Mouse (Mus musculus): ENCODE data around the gene Apc2. TPM values are rescaled to one million over a fixed set of nuclear protein-coding genes. Genes with fewer than 3 reads are reported as not detected.

The Apc2 gene
- polyA plus RNA-seq (2015; fragmentation: Nextera tagmentation; extraction: Ambion mirVana) = 70.9 and 88.2 TPM in 2 replicates

DNA sequence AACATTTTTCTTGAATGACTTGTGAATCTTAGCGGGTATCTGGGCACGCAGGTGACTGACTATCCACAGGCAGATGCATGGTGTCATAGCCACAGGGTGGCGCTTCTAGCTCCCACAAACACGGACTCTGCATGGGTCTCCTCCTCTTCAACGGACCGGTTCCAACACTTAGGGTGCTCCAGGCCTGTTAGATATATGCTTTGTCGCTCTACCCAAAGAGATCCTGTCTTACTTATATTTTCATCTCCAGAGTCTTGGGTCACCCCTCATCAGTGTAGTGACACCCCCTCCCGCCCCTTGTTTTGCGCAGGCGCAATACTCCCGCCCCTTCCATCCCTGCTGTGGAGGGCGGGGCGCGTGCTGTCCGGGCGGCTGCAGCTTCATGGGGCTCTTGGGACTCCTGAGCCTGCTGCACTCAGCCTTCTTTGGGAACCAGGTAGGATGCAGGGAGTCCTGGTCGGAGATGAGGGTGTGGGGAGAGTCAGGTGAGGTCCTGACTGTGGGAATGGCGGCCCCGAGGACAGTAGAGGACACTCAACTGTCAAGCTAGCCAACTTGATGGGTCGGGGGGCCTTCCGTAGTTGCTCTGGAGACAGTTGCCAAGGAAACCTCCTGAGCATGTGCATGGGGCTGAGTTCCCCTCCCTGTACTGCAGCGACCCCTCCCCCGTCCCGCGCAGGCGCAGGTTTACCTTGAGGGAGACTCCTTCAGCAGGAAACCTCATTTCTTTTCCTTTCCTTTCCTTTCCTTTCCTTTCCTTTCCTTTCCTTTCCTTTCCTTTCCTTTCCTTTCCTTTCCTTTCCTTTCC, at the start of gene Apc2:
TSS of gene Apc2 (plus strand) at position 360 of the 808 bp plus-strand sequence.

DNA sequence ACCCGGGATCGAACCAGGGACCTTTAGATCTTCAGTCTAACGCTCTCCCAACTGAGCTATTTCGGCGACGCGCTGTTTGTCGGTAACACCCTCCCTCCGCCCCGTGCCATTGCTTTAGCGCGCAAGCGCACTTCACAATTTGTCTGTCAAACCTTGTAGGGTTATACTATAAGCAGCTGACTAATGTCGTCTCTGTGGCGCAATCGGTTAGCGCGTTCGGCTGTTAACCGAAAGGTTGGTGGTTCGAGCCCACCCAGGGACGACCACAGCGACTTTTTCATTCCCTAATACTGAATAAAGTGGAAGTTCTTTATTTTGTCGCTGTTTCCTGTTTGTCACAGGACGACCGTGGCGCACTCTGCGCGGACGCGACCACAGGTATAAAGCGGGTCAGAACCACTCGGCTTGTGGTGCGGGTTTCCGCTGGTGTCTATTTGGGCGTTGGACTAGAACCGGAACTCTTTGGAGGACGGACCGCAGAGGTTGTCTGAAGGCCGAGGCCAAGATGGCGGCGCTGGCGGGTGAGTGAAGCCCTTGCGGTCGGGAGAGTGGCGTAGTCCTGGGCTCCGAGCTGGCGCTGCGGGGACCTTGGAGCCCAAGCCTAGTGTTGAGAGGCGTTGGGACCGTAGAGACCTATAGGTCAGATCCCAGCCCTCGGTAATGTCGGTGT, 46.7 kb upstream of the Apc2 start, which contains the start of gene Ndufs7:
TSS of gene Ndufs7 (plus strand) at position 151 of the 670 bp plus-strand sequence.

DNA sequence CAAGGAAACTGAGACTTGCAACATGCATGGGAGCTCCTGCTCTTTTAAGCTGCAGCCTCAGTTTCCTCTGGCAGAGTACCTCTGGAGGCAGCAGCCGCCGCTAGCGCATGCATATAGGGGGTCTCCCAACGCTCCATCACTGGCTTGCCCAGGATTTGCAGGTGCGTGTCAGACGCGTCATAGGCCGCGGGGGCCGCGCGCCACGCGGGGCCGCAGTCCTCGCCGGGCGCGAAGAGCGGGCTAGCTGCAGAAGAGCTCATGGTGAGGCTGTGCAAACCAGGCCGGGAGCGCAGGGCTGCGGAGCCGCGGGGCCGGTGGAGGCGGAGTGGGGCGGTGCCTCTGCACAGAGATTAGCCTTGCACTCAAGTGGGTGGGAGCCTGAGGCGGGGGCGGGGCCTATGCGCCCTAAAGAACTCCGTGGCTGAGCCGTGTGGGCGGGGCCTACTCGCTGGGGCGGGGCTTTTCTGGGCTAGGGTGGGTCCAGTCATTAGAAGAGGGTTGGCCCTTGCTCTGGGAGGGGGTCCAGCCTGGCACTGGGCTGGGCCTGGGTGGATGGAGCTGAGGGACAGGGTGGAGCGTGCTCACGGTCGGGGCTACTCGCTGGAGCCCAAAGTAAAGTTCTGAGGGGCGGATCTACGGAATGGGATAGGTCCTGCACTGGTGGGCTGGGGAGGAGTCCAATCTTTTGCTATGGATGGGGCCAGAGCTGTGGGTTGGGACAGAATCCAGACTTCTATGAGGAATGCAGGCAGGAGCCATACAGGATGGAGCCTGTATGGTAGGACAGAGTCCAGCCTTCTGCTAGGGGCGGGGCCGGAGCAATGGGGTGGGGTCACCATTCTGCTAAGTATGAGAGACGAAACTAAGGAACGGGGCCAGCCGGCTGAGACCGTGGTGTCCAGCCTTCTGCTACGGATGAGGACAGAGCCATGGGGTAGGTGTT, 34.9 kb upstream of the Apc2 start, which contains the start of the genes Gamt and Dazap1:
TSS of gene Gamt (minus strand) at position 371 of the 943 bp plus-strand sequence.
TSS of gene Dazap1 (plus strand) at position 845 of the 943 bp plus-strand sequence.

DNA sequence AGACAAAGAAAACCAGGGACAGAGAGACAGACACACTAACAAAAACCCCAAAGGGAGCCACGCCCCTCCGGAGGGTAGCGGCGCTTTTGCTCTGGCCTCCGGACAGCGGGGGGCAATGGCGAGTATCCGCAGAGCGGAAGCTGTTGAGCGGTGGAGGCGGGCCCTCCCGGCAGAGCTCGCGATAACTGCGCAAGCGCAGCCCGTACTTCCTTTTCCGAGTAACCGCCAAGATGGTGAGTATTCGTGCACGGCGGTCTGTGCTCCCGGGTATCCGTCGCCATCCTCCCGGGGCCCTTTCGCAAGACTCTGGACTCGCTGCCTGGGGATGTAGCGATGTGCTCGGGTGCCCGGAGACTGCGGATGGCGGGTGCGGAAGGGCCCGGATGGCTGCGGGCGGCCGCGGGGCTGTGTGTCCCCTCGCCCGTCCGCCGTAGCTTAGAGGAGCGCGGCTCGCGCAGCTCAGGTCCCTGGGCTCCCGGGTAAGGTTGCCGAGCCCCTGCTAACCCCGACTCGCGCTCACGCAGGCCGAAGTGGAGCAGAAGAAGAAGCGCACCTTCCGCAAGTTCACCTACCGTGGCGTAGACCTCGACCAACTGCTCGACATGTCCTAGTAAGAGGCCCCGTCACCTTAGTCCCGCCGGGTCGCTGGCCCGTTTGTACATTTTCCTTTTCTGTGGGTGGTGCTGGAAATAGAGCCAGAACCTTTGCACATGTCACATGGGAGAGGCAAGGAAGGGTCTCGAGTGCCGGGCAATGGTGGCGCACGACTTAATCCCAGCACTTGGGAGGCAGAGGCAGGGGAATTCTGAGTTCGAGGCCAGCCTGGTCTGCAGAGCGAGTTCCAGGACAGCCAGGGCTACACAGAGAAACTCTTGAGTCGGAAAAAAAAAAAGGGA, 3.3 kb upstream of the Apc2 start, which contains the start of gene Rps15:
TSS of gene Rps15 (plus strand) at position 203 of the 896 bp plus-strand sequence.

DNA sequence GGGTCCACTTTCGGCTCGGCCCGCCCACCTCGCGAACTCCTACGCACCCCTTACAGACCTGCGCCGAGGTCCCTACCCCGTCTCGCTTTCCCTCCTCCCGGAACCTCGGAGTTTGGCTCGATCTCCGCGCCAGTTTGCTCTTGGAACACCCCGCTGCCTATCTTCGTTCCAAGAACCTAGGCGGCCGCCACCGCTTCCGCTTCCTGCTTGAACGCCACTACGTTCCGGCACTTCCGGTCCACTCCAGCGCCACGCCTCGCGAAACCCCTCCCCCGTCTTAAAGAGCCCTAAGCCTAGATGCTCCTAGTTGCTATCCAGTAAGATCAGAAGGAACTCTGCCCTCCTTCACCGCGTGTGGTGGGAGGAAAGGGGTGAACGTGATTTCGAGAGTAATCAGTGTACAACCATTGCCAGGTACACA, 24.6 kb downstream of the Apc2 start, which contains the start of gene 2310011J03Rik:
TSS of gene 2310011J03Rik (minus strand) at position 198 of the 421 bp plus-strand sequence.

DNA sequence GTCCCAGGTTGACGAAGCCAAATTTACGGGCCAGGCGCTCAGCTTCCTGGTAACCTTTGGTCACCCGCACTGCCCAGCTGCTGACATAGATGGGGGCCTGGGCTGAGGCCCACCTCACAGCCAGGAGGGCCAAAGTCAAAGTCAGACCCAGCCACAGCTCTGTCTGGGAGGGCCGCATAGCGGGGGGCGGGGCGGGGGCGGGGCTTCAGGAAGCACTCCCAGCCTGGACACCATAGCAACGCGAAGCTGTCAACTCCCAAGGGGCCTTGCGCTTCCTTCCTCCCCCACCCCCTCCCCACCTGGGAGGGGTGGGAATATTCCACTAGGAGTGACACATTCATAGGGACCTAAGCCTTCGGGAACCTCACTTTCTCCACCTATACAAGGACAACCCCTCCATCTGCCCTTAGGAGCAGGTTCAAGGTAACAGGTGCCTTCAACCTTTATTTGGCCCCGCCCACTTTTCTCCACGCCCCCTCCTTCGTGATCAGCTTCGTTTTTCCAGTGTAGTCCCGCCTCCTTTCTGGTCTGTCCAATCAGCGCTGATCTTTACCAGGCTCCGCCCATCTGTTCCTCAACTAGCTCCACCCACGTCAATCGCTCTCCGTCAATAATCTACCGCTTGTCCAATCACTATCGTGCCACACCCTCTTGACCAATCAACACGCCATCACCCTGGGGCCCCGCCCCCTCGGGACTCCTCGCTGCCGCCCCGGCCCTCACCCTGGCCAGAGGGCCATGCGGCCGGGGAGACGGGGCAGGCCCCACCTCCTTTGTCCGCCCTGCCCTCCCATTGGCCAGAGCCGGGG, 33.7 kb downstream of the Apc2 start, which contains the start of the genes Pcsk4 and Reep6:
TSS of gene Pcsk4 (minus strand) at position 226 of the 809 bp plus-strand sequence.
TSS of gene Reep6 (plus strand) at position 681 of the 809 bp plus-strand sequence.

DNA sequence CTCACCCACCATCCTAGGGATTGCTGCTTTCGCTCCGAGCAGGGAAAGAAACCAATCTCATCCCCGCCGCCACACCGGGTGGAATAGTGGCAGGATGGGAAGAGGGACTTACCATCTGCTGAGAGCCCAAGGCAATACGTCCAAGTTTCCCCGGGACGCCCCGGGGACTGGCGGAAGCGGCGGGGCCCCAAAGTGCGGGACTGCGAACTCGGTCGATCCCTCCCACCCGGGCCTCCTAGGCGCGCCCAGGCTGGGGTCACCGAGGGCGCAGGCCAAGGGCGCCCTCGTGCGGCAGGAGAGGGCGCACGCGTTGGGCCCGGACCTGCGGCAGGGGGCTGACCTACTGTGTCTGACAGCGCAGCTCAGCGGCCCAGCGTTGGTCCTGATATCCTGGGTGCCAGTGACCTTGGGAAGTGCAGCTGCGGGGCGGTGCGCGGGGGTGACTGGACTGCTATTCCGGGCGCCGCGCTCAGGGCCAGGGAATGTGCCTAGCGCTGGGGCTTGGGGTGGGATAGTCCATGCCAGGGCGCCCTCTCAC, 52.5 kb downstream of the Apc2 start, which contains the start of gene Adamtsl5:
TSS of gene Adamtsl5 (minus strand) at position 169 of the 538 bp plus-strand sequence.

DNA sequence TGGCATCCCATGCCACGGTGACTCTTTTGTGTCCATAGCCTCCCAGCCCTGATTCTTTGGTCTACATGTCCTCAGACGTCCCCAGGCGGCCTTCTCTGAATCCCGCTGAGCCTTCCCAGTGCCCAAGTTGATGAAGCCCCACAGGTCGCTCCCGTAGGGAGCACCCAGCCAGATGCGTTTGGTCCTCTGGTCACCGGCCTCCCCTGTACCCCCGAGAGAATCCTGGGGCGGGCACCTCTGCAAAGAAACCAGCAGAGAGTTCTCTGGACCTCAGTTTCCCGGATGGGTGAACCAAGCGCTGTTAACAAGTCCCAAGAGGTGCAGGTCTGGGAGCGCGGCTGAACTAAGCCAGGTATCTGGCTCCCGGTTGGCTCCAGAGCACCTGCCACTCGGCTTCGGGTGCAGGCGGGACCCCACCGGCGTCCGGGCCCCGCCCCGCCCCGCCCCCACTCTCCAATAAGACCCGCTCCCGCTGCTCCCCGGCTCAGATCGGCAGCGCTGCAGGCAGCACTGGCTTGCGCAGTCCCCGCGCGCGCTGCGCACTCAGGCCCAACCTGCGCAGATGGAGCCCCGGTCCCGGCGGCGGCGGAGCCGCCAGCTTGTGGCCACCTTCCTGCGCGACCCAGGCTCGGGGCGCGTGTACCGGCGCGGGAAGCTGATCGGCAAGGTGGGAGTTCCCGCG, 60.4 kb downstream of the Apc2 start, which contains the start of gene Plk5:
TSS of gene Plk5 (plus strand) at position 459 of the 682 bp plus-strand sequence.

Small RNAs within 50 kb of the gene (microRNA-seq; reads per million reads assigned to microRNA genes)
- gene Mir6911 = 0.87 reads per million

Other genes with a start within 250 kb of the Apc2 start
- 738 and 765 TPM in 2 replicates for gene Gpx4, start 248.8 kb upstream of the Apc2 start, polyA plus RNA-seq (2015; fragmentation: Nextera tagmentation; extraction: Ambion mirVana)
- 8.5 and 9.0 TPM in 2 replicates for gene Sbno2, start 190.4 kb upstream of the Apc2 start, polyA plus RNA-seq (2015; fragmentation: Nextera tagmentation; extraction: Ambion mirVana)
- 14.6 and 18.3 TPM in 2 replicates for gene Stk11, start 180.2 kb upstream of the Apc2 start, polyA plus RNA-seq (2015; fragmentation: Nextera tagmentation; extraction: Ambion mirVana)
- 803 and 819 TPM in 2 replicates for gene Atp5d, start 157.3 kb upstream of the Apc2 start, polyA plus RNA-seq (2015; fragmentation: Nextera tagmentation; extraction: Ambion mirVana)
- gene Cbarp, start 155.1 kb upstream of the Apc2 start, polyA plus RNA-seq (2015; fragmentation: Nextera tagmentation; extraction: Ambion mirVana) = 110 and 138 TPM in 2 replicates
- gene Midn, start 147.7 kb upstream of the Apc2 start, polyA plus RNA-seq (2015; fragmentation: Nextera tagmentation; extraction: Ambion mirVana) = 16.4 and 21.8 TPM in 2 replicates
- 566 and 579 TPM in 2 replicates for gene Cirbp, start 130.0 kb upstream of the Apc2 start, polyA plus RNA-seq (2015; fragmentation: Nextera tagmentation; extraction: Ambion mirVana)
- 6.4 and 8.1 TPM in 2 replicates for gene 1600002K03Rik, start 123.0 kb upstream of the Apc2 start, polyA plus RNA-seq (2015; fragmentation: Nextera tagmentation; extraction: Ambion mirVana)
- 28.7 and 30.4 TPM in 2 replicates for gene Efna2, start 116.5 kb upstream of the Apc2 start, polyA plus RNA-seq (2015; fragmentation: Nextera tagmentation; extraction: Ambion mirVana)
- 37.7 and 42.6 TPM in 2 replicates for gene Mum1, start 69.5 kb upstream of the Apc2 start, polyA plus RNA-seq (2015; fragmentation: Nextera tagmentation; extraction: Ambion mirVana)
- gene Ndufs7, start 46.9 kb upstream of the Apc2 start, polyA plus RNA-seq (2015; fragmentation: Nextera tagmentation; extraction: Ambion mirVana) = 488 and 508 TPM in 2 replicates
- 28.8 and 33.0 TPM in 2 replicates for gene Gamt, start 35.0 kb upstream of the Apc2 start, polyA plus RNA-seq (2015; fragmentation: Nextera tagmentation; extraction: Ambion mirVana)
- 32.5 and 35.2 TPM in 2 replicates for gene Dazap1, start 34.5 kb upstream of the Apc2 start, polyA plus RNA-seq (2015; fragmentation: Nextera tagmentation; extraction: Ambion mirVana)
- 656 and 679 TPM in 2 replicates for gene Rps15, start 3.5 kb upstream of the Apc2 start, polyA plus RNA-seq (2015; fragmentation: Nextera tagmentation; extraction: Ambion mirVana)
- gene 2310011J03Rik, start 24.6 kb downstream of the Apc2 start, polyA plus RNA-seq (2015; fragmentation: Nextera tagmentation; extraction: Ambion mirVana) = 37.1 and 37.5 TPM in 2 replicates
- 11.0 and 13.5 TPM in 2 replicates for gene Pcsk4, start 33.5 kb downstream of the Apc2 start, polyA plus RNA-seq (2015; fragmentation: Nextera tagmentation; extraction: Ambion mirVana)
- gene Reep6, start 34.0 kb downstream of the Apc2 start, polyA plus RNA-seq (2015; fragmentation: Nextera tagmentation; extraction: Ambion mirVana) = 5.6 and 5.7 TPM in 2 replicates
- gene Adamtsl5, start 52.4 kb downstream of the Apc2 start, polyA plus RNA-seq (2015; fragmentation: Nextera tagmentation; extraction: Ambion mirVana) = 3.5 and 4.6 TPM in 2 replicates
- gene Plk5, start 60.5 kb downstream of the Apc2 start, polyA plus RNA-seq (2015; fragmentation: Nextera tagmentation; extraction: Ambion mirVana) = 8.5 and 8.6 TPM in 2 replicates
- 13.1 and 15.0 TPM in 2 replicates for gene Mex3d, start 91.7 kb downstream of the Apc2 start, polyA plus RNA-seq (2015; fragmentation: Nextera tagmentation; extraction: Ambion mirVana)
- 161 and 183 TPM in 2 replicates for gene Mbd3, start 103.6 kb downstream of the Apc2 start, polyA plus RNA-seq (2015; fragmentation: Nextera tagmentation; extraction: Ambion mirVana)
- 1,108 and 1,127 TPM in 2 replicates for gene Uqcr11, start 110.9 kb downstream of the Apc2 start, polyA plus RNA-seq (2015; fragmentation: Nextera tagmentation; extraction: Ambion mirVana)
- gene Tcf3, start 137.7 kb downstream of the Apc2 start, polyA plus RNA-seq (2015; fragmentation: Nextera tagmentation; extraction: Ambion mirVana) = 28.8 and 32.2 TPM in 2 replicates
- gene Onecut3, start 198.9 kb downstream of the Apc2 start, polyA plus RNA-seq (2015; fragmentation: Nextera tagmentation; extraction: Ambion mirVana) = 0.34 and 0.56 TPM in 2 replicates
- 0.65 and 1.3 TPM in 2 replicates for gene Atp8b3, start 243.1 kb downstream of the Apc2 start, polyA plus RNA-seq (2015; fragmentation: Nextera tagmentation; extraction: Ambion mirVana)